Mouse (Mus musculus): Measurements from ENCODE around the gene Cbx3.
A peak's percentile ranks its signal among the peaks of the same experiment; 100 is the strongest.

DNA sequence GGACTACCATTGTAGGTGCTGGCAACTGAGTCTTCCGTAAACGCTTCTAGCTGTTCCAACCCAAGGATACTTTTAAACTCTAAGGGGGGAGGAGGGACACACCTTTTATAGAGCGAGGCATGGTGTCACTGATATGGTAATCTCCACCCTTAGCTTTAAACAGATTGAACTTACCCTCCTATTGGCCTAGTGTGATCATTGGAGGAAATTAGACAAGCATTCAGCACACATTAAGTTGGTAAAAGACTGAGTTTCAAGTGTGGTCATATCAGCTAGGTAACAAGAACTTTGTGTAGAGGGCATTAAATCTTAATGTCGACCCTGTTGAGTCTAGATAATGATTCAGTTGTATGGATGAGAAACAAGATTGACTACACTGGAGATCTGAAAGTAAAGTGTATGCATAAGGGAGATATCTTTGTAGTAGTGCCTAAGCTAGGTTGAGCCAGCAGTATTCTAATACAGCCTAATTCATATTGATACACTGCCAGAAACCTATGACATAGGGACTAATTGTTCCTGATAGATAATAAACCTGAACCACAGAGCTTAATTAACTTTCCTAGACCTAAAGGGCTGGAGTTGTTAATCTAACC is 9.1 kb downstream of the Cbx3 start:
- TF ChIP-seq CTCF (IDR thresholded peaks at IDR 0.05; ENCODE audit: low read depth) (no peak), EP300 (IDR thresholded peaks at IDR 0.05; ENCODE audit: low read depth) (peak; percentile 89)
